Mouse (Mus musculus): ENCODE data around the gene Tmem240. TPM values are rescaled to one million over a fixed set of nuclear protein-coding genes. Genes with fewer than 3 reads are reported as not detected.
A peak's percentile ranks its signal among the peaks of the same experiment; 100 is the strongest.
"Not testable (repeated sequence)": the region's sequence is repeated elsewhere in the genome, so short reads cannot be mapped to it uniquely, and the experiment has no call there.

Gene Tmem240
- polyA plus RNA-seq, 1 experiment from 2014 or later: 0.51 TPM

- Histone ChIP-seq H3K9me3 (no peaks in the 10 kb centered on the region), H3K4me3 (peak overlapping the region; percentile 84), H3K27ac (replicated peaks) (no peak overlapping the region), H3K4me2 (peak overlapping the region; percentile 92), H3K4me1 (peaks cover 18% of the 10 kb centered on the region), H3K36me3 (peaks cover 50% of the 10 kb centered on the region), H3K9ac (peak overlapping the region; percentile 91), H3K27me3 (replicated peaks) (no peaks in the 10 kb centered on the region)
- 81% methylated on average over 5 of the region's 5 CpGs for whole genome bisulfite sequencing
- ATAC-seq (ENCODE audit: extremely low read depth, insufficient number of reproducible peaks, low FRiP score, low TSS enrichment): no peak
Measured at GRCm38 (mm10) chr4:155735788-155736187, 1.2 kb downstream of the Tmem240 start.

DNA sequence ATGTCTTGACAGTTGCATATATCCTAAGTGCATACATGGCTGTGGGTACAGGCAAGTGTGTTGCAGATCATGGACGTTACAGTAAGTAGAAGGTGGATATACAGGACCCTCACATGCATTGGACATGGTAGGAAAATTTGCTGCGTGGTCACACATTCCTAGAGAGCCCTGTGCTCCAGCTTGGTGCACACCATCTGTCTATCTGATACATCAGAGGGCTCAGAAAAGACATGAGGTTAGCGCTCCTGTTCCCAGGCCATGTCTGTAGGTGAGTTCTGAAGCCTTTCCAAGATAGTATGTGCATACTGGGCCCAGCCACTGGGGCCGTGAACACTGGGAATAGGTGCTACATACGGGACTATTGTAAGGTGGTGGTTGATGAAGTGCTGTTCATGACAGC is 1.8 kb downstream of the Tmem240 start:
- 88% methylated on average over 5 of the region's 5 CpGs for WGBS
- no peak overlapping the region for H3K4me2 ChIP-seq

GRCm38 (mm10) chr4:155738262-155738661 is 3.7 kb downstream of the Tmem240 start:
- no peak for ATAC-seq (ENCODE audit: extremely low read depth, insufficient number of reproducible peaks, low FRiP score, low TSS enrichment)
- no peaks in the 10 kb centered on the region for H3K27me3 ChIP-seq (replicated peaks)
- peaks cover 18% of the 10 kb centered on the region for H3K4me1 ChIP-seq
- no peak overlapping the region for H3K4me2 ChIP-seq
- 54% methylated on average over 8 of the region's 8 CpGs for WGBS
- no peak overlapping the region for H3K27ac ChIP-seq (replicated peaks)
- H3K36me3 ChIP-seq: peaks cover 51% of the 10 kb centered on the region
- no peak overlapping the region for H3K9ac ChIP-seq
- no peak overlapping the region for H3K4me3 ChIP-seq
- H3K9me3 ChIP-seq: no peaks in the 10 kb centered on the region

More for the DNA sequence above, 1.8 kb downstream of the Tmem240 start:
- H3K27me3 ChIP-seq (replicated peaks): no peaks in the 10 kb centered on the region
- no peaks in the 10 kb centered on the region for H3K9me3 ChIP-seq
- peaks cover 50% of the 10 kb centered on the region for H3K36me3 ChIP-seq
- H3K4me1 ChIP-seq: peaks cover 18% of the 10 kb centered on the region
- H3K27ac ChIP-seq (replicated peaks): no peak overlapping the region
- no peak overlapping the region for H3K4me3 ChIP-seq
- ATAC-seq (ENCODE audit: extremely low read depth, insufficient number of reproducible peaks, low FRiP score, low TSS enrichment): no peak
- H3K9ac ChIP-seq: no peak overlapping the region

DNA sequence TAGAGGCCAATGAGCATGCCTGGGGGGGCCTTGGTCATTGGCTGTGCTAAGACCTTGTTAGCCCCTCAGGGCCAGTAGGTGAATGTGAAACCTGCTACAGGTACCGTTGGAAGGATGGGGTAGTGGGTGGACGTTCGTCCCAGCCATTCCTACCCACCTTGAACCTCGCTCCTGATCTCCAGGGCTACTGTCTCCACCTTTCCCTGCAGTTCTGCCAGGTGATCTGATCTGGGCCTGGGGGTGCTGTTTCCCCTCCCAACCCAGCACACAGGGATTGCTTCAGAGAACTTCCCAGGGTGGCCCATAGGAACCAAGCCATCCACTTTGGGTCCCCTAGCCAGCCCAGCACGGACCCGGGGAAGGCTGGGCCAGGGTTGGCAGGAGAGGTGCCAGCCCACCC is 4.6 kb downstream of the Tmem240 start:
- Histone ChIP-seq H3K4me2 (no peak overlapping the region), H3K9ac (no peak overlapping the region), H3K9me3 (no peaks in the 10 kb centered on the region), H3K36me3 (peaks cover 60% of the 10 kb centered on the region), H3K27ac (replicated peaks) (no peak overlapping the region), H3K4me3 (no peak overlapping the region), H3K27me3 (replicated peaks) (no peaks in the 10 kb centered on the region), H3K4me1 (peaks cover 9% of the 10 kb centered on the region)
- 86% methylated on average over 6 of the region's 6 CpGs for WGBS
- ATAC-seq (ENCODE audit: extremely low read depth, insufficient number of reproducible peaks, low FRiP score, low TSS enrichment): no peak

GRCm38 (mm10) chr4:155739741-155740636 is 5.4 kb downstream of the Tmem240 start:
- Histone ChIP-seq H3K36me3 (peaks cover 68% of the 10 kb centered on the region), H3K4me3 (no peak overlapping the region), H3K4me1 (peaks cover 7% of the 10 kb centered on the region), H3K4me2 (no peak overlapping the region), H3K9ac (no peak overlapping the region), H3K27ac (replicated peaks) (no peak overlapping the region), H3K27me3 (replicated peaks) (no peaks in the 10 kb centered on the region), H3K9me3 (no peaks in the 10 kb centered on the region)
- WGBS: 76% methylated on average over 37 of the region's 37 CpGs
- 0 out of 2 replicates have a peak, but pooled peaks have one; percentile 4 for ATAC-seq (ENCODE audit: extremely low read depth, insufficient number of reproducible peaks, low FRiP score, low TSS enrichment)

DNA sequence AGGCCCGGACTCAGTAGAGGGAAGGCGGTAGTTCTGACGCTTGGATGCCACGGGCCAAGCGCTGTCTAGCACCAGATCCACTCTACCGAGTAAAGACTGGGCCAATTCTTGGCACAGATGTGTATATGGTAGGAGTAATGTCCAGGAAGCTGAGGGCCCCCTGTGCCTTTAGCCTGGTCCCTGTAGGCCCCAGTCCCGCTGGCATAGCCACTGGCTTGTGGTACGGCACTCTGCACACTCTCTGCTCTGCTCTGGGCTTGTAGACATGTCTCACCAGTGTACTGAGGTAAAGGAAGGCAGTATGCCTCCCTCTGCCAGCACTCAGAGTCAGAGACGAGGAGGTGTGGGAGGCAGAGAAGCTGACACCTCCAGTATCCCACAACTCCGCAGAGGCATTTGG is 6.1 kb downstream of the Tmem240 start:
- H3K27me3 ChIP-seq (replicated peaks); ATAC-seq (ENCODE audit: extremely low read depth, insufficient number of reproducible peaks, low FRiP score, low TSS enrichment); H3K27ac ChIP-seq (replicated peaks); H3K4me2 ChIP-seq; H3K9ac ChIP-seq; H3K4me1 ChIP-seq; H3K4me3 ChIP-seq; H3K9me3 ChIP-seq: not testable (repeated sequence)
- H3K36me3 ChIP-seq: peaks cover 75% of the 10 kb centered on the region
- 83% methylated on average over 10 of the region's 10 CpGs for WGBS

GRCm38 (mm10) chr4:155742684-155743083 is 8.1 kb downstream of the Tmem240 start:
- no peak for ATAC-seq (ENCODE audit: extremely low read depth, insufficient number of reproducible peaks, low FRiP score, low TSS enrichment)
- Histone ChIP-seq H3K4me1 (no peaks in the 10 kb centered on the region), H3K27me3 (replicated peaks) (no peaks in the 10 kb centered on the region), H3K4me3 (no peak overlapping the region), H3K9ac (no peak overlapping the region), H3K36me3 (peaks cover 88% of the 10 kb centered on the region), H3K27ac (replicated peaks) (no peak overlapping the region), H3K9me3 (no peaks in the 10 kb centered on the region), H3K4me2 (no peak overlapping the region)
- whole genome bisulfite sequencing: 91% methylated on average over 5 of the region's 5 CpGs

DNA sequence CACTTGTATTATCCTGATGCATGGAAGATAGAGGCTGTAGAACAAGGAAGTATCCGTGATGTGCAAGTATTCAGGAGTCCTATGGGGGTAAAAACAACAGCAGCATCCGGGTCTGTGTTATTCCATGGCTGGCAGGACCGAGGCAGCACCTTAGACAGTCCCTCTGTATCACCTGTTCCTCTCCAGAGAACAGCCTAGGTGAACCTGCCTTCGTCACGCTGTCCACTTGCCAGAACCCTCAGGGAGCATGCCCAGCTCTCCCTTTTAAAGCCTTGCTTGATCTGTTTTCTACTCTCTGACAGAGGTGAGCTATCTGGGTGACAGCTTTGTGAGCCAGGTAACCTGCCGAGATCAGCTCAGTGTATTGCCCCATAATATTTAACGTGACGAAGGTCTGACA is 9.9 kb downstream of the Tmem240 start:
- H3K4me2 ChIP-seq: no peak overlapping the region
- no peaks in the 10 kb centered on the region for H3K9me3 ChIP-seq
- H3K4me3 ChIP-seq: no peak overlapping the region
- no peak overlapping the region for H3K9ac ChIP-seq
- peaks cover 100% of the 10 kb centered on the region for H3K36me3 ChIP-seq
- H3K4me1 ChIP-seq: no peaks in the 10 kb centered on the region
- 87% methylated on average over 8 of the region's 8 CpGs for WGBS
- H3K27me3 ChIP-seq (replicated peaks): no peaks in the 10 kb centered on the region
- no peak for ATAC-seq (ENCODE audit: extremely low read depth, insufficient number of reproducible peaks, low FRiP score, low TSS enrichment)
- no peak overlapping the region for H3K27ac ChIP-seq (replicated peaks)

DNA sequence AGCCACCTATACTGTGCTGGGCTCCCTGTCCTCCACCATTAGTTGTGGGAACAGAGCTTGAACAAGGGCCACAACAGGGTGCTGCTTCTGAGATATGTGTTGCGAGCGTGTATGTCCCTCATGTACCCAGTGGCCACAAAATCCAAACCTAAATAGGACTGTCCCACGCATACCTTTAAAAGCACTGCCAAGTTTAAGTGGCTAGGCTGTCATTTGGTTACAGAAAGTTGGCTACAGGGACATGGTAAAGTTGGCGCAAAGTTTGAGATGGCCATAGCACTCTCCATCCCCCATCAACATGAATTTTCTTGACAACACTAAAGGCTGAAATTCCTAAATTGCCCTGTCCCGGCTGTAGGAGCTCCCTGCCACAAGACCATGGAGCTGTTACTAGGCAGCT is 10.5 kb downstream of the Tmem240 start:
- no peak overlapping the region for H3K9ac ChIP-seq
- H3K27ac ChIP-seq (replicated peaks): no peak overlapping the region
- peaks cover 100% of the 10 kb centered on the region for H3K36me3 ChIP-seq
- no peaks in the 10 kb centered on the region for H3K4me1 ChIP-seq
- no peak overlapping the region for H3K4me2 ChIP-seq
- no peak overlapping the region for H3K4me3 ChIP-seq
- no peaks in the 10 kb centered on the region for H3K9me3 ChIP-seq
- 87% methylated on average over 5 of the region's 5 CpGs for WGBS
- H3K27me3 ChIP-seq (replicated peaks): no peaks in the 10 kb centered on the region
- ATAC-seq (ENCODE audit: extremely low read depth, insufficient number of reproducible peaks, low FRiP score, low TSS enrichment): no peak

- ATAC-seq (ENCODE audit: extremely low read depth, insufficient number of reproducible peaks, low FRiP score, low TSS enrichment): no peak
- WGBS: 77% methylated on average over 8 of the region's 8 CpGs
- Histone ChIP-seq H3K9me3 (no peaks in the 10 kb centered on the region), H3K4me1 (no peaks in the 10 kb centered on the region), H3K4me2 (no peak overlapping the region), H3K36me3 (peaks cover 100% of the 10 kb centered on the region), H3K27me3 (replicated peaks) (no peaks in the 10 kb centered on the region), H3K4me3 (no peak overlapping the region), H3K27ac (replicated peaks) (no peak overlapping the region), H3K9ac (no peak overlapping the region)
Measured at GRCm38 (mm10) chr4:155746036-155746548, 11.5 kb downstream of the Tmem240 start.

- ATAC-seq (ENCODE audit: extremely low read depth, insufficient number of reproducible peaks, low FRiP score, low TSS enrichment): no peak
- 86% methylated on average over 17 of the region's 17 CpGs for WGBS
- peaks cover 100% of the 10 kb centered on the region for H3K36me3 ChIP-seq
Measured at GRCm38 (mm10) chr4:155746575-155747490, 12.2 kb downstream of the Tmem240 start.

More at GRCm38 (mm10) chr4:155746575-155747490, 12.2 kb downstream of the Tmem240 start:
- H3K4me3 ChIP-seq: no peak overlapping the region
- no peak overlapping the region for H3K27ac ChIP-seq (replicated peaks)
- no peaks in the 10 kb centered on the region for H3K27me3 ChIP-seq (replicated peaks)
- no peak overlapping the region for H3K4me2 ChIP-seq
- H3K9ac ChIP-seq: no peak overlapping the region
- H3K4me1 ChIP-seq: no peaks in the 10 kb centered on the region
- H3K9me3 ChIP-seq: no peaks in the 10 kb centered on the region
